Mouse (Mus musculus) gastrocnemius, postnatal 10 days (tissue): ENCODE measurements at regions not wholly inside any gene's neighbourhood (a gene's known extent, or its start where the extent isn't known, plus 50 kb on each side); places are given as distances from the start of the nearest gene placed in this dataset.

Source experiments
- DNase-seq: peaks from one replicate; pipeline ENCODE4 v3.0.0; 2021; ENCODE audit warnings: mixed read lengths

DNA sequence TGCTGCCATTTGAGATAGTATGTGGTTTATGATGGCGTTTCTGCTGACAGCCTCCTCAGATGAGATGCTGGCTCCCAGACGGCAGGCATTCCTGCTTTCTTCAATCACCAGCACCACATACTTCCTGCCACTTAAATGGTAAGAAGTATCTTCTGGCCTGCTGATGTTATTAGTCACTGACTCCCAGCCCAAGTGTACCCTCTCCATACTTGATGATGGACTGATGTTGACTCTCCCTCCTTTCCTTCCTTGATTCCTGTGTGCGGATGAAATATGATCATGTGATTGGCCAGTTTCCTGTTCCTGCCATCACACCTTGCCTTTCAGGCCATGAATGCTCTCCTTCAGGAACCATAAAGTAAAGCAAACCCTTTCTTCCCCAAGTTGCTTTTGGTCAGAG lies 50.8 kb upstream of the Rpl10-ps3 start:
- DNase-seq: no peak

DNA sequence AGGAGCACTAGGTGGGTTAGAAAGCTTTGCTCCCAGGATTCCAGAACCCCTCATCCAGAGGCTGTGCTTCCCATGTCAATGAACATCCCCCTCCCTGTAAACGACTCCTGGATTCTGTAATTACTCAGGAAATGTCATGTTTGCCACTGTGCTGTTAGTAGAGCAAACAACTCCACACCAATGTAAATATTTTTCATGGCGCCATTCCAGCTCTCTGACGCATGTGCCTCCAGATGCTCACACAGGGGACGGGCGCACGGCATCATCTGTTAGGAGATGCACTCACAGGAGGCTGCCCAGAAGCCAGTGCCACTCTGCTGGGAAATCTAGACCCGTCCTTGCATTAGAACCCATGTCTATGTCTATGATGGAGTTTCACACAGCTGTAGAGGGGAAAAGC lies 51.3 kb upstream of the Rpl10-ps3 start:
- no peak for DNase-seq

DNA sequence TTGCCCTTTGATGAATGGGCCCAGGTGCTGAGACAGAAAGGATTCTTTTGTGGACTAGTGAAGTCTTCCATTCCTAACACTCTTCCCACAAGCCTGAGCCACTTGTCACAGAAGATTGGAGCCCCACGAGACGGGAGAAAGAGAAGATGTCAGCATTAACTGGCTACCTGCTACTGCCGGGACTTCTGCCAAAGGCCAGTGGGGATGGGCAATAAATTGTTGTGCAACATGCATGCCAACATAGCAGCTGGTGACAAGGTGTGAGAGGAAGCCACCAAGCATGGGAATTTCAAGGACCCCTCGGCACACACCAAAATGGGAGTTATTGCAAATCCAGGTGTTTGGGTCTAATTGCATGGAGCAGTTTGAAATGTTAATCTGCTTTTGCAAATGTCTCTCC lies 63.6 kb upstream of the Rpl10-ps3 start:
- no peak for DNase-seq

DNA sequence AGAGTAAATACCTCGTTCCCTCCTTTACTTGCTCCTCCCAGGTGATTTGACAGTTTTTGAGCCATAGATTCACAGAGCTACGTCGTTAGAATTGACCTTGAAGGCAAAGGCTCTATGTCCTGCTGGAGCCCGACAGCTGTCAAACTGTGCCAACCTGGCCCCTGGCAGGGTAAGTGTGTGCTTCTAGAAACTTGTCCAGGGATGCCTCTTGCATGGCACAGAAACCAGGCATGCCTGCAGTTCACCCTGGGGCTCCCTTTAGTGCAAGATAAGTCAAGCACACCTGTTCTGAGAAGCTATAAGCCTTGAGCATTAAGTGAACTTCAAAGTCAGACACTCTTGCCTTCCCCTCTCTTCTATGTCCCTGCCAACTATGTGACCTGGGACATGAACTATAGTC lies 64.1 kb upstream of the Rpl10-ps3 start:
- DNase-seq: no peak

DNA sequence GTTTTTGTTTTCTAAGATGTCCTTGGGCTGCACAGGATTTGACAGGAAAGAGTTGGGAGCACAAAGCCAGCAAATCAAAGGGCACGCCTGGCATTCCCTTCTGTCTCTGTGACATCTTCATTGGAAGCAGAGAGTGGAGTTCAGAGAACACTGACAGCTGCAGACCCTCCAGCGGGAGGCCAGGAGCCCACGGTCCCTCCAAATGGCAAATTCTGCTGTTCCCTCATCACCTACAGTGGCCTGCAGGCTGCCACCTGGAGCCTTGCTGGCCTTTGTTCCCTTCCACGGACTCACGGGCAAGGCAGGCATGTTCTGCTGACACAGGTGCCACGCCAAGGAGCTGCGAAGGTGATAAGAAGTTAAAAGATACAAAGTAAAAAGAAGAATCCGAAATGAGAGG lies 68.2 kb upstream of the Rpl10-ps3 start:
- no peak for DNase-seq

DNA sequence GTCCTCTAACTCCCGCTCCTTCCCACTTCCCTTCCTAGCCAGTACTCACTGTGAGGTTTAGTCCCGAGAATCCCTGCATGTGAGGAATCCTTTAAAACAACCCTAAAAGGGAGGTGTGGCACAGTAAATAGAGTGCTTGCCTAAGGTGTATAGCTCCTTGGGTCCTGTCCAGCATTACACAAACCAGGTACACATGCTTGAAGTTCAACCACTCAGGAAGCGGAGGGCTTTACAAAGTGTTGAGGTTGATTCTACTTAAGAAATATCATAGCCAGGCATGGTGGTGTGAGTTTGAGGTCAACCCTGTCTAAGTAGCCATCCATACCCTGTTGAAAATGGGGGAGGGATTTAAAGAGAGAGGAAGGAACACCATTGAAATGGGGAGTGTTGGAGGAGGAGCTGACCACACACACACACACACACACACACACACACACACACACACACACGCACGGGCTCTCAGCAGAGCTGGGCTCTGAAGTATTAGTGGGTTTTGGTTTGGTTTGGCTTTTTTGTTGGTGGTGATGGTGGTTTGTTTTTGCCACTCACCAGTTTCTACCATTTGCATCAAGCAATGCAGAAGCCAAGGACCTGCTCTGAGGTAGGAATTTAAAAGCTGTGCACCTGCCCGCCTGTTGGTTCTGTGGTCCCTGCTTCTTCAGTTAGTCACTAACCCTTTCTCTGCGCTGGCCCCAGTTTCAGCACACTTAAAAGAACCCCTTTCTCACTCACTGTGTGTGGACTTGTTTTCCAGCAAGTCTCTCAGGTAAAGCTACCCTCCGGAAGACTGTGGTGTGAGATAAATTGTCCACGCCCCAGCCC lies 69.0 kb upstream of the Rpl10-ps3 start:
- no peak for DNase-seq

DNA sequence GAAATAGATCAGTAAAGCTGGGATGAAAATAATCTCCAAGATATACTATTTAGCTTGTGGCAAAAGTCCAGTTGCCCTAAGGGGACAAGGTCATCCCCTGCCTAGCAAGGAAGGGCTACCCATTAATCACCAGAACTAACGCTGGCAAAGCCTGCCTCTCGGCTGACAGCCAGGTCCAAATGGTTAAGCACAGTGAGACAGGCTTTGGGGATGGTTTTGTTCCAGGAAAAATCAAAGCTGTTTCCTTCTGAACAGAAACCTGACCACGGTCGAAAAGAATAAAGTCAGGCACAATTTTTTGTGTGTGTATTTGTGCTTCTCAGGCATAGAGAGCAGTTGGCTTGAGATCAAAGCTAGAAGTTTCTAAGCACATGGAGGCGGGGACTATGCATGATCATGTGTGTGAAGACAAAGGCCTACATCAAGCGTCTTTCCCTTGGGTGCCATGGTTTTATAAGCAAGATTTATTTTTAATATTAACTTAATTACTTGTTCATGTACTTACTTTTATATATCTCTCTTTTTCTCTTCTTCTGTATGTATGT lies 70.1 kb upstream of the Rpl10-ps3 start:
- DNase-seq: no peak

DNA sequence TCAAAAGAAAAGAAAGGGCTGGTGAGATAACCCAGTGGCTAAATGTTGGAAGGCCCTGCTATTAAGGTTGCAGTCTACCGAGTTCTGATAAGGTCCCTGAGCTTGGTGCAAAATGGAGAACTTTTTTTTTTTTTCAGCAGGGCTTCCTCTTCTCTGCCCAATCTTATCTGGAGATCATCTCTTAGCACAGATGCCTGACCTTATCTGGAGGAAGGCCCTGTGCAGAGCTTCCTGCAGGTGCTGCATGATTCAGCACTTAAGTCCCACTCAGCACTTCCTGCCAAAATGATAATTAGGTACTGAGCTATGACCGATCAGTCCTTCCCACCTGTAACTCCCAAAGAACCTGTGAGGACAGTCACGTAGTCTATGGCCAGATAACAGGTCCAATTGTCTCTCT lies 71.9 kb upstream of the Rpl10-ps3 start:
- DNase-seq: no peak

DNA sequence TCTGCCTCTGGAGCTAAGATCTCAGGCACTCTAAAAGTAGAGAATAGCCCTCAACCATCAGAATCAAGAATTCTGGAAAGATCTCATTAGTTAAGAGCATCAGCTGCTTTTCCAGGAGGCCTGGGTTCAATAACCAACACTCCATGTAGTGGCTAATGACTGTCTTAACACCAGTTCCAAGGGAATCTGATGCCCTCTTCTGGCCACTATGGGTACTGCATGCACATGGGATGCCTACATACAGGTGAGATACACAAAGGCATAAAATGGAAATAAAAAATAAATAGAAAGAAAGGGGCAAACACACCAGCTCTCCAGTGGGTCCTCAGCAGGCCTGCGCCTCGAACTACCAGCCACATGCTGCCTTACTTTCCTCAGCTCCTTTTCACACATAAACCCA lies 73.3 kb upstream of the Plet1 start:
- DNase-seq: no peak

DNA sequence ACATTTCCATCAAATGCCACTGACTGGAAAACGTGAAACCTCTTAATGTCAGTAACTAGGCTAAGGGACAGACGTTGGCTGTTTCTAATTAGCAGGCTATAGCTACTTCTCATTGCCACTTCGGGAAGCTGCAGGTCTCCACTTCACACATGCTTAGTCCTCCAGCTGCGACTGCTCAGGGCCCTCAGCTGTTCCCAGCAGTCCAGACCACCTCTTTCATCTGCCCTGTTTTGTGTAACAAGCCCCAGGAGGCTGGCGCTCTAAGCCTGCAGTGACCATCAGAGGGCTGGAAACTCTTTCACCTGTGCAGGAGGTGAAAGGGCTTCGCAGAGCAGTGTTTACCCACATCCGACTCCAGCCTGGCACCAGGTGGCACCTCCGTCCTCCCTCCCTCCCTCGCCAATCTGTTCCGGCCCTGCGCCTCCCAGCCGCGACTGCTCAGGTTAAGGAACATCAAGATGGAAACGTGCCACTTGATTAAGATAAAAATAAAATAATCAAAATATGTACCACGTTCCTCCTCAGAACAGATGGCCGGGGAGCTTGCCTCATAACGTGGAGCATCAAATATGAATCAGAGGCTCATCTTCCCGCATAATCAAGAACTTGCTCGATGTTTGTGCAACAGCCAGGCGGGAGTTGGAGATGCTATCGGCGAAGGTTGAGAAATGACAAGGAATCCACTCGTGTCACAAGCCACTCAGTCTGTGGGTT lies 72.6 kb upstream of the Plet1 start:
- DNase-seq: no peak

DNA sequence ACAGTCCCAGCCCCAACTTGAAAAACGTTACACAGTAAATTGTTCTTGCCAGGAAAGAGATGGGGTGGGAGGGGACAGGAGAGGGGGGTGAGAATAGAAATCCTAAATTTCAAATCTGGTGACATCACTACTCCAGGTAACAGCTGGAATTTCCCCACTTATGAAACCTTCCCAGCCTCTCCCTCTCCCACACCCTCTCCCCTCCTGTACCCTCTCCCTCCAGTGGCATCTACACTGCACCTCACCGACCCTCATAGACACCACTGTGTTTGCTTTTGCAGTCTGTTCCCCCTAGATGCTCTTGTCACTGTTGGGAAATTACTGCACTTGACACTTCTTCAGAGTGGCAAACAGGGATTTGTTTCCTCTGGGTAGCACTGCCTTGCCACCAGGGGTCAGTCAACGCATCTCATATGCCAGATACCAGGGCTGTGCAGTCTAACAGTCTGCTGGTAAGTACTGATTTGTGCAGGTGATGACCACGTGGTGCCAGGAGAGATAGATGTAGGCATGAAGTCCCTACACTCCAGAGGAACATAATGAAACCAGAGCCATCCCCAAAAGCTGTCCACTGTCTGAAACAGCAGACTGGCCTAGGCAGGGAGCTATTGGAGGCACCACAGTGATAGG lies 68.3 kb upstream of the Plet1 start:
- no peak for DNase-seq

DNA sequence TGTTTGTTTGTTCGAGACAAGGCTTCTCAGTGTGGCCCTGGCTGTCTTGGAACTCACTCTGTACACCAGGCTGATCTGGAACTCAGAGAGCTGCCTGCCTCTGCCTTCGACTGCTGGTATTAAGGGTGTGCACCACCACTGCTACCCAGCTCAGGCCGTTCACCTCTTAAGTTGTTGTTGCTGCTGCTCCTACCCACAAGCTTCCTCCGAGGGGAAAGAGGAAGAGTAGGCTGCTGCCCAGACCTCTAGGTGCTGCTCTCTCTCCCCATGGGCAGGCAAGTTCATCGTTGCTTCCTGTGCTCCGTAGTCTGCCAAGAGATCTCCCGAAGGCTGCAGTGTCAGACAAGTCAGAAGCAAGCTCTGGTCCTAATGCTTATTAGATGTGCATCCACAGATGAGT lies 64.2 kb upstream of the Plet1 start:
- DNase-seq: no peak

DNA sequence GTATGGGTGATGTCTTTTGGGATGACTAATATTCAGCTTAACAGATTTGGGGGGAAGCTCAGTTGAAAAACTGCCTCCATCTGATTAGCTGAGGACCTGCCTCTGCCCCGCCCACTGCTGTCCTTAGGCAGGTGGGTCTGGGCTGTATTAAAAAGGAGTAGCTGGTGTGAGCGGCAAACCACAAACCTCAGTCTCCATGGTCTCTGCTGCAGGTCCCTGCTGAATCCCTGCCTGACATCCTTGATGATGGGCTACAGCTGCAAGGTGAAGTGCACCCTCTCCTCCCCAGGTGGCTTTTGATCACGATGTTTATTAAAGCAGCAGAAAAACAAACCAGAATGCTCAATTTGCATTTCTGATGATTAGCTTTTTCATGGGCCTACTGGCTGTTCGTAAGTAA lies 60.8 kb upstream of the Plet1 start:
- DNase-seq: no peak

DNA sequence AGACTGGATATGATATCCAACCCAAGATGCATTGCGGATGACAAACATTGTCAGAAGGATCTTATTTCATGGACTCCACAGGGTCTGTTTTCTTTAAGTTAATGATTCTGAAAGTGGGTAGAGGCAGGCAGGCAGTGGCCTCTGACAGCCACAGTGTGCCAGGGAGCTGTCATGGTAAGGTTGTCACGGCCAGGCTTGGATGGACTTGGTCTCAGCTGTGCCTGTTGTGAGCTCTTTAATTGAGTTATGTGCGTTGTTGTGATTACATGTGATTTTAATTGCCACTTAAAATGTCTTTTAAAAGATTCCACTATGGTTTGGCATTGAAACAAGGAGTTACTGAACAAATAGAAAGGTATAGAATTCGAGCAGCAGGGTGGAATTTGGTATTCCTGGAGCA lies 60.3 kb upstream of the Plet1 start:
- DNase-seq: no peak

DNA sequence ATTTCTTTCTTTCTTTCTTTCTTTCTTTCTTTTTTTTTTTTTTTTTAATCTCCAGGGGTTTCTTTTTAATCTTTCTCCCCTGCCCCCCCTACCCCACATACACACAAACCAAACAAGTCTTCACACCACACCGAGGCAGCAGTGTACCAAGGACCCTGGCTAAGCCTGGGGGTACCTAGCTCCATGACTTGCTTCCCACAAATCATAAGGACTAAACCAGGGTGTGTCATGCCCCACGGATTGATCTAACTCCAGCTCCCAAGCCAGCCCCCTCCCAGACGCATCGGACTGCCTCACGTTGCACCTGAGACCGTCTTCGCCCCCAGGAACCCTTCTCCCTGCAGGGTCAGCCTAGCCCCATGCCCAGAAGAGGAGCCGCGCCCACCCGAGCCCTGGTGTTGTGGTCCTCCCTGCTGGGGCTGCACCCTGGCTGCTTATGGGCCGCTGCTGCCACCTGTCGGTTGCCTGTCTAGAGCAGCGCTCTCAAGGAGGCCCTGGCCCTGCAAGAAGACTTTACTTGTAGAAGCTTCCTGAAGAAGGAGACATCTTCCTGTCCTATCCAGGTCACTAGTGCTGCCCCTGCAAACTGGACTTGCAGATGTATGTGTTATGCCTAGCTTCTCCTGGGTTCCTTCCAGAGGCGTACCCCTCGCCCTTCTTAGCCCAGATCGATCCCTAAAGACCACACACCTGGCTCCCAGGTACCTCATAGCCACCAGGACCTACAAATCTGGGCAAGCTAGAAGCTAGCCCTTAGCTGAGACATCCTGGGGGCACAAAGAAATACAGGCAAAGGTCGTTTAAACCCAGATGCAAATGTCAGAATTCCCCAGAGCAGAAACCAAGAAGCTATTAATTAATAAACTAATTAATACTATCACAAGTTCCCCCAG lies 56.2 kb upstream of the Plet1 start:
- DNase-seq: peak; percentile 83

DNA sequence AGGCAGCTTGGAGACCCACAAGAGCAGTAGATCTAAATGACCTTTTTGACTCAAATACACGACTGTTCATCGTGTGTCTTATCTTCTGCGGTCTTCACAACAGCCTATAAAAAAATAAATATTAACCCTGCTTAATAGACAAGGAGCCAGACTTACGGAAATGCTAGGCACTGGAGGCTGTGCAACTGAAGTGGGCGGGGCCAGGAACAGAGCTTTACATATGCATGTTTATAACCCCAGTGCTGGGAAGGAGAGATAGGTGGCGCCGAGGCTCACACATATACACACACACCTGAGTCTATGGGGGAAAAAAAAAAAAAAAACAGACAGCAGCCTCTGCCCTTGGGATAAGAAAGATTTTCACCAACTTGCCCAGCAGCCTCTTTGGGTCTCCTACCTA lies 55.6 kb upstream of the Plet1 start:
- no peak for DNase-seq

DNA sequence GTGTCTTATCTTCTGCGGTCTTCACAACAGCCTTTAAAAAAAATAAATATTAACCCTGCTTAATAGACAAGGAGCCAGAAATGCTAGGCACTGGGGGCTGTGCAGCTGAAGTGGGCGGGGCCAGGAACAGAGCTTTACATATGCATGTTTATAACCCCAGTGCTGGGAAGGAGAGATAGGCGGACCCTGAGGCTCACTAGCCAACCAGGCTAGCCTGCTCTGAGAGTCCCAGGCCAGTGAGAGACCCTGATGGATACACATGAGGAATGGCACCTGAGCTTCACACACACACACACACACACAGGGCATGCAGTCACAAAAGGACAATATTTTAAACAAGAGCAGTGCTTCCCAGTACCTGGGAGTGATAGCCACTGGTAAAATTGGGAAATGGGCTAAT lies 54.1 kb upstream of the Plet1 start:
- DNase-seq: no peak

DNA sequence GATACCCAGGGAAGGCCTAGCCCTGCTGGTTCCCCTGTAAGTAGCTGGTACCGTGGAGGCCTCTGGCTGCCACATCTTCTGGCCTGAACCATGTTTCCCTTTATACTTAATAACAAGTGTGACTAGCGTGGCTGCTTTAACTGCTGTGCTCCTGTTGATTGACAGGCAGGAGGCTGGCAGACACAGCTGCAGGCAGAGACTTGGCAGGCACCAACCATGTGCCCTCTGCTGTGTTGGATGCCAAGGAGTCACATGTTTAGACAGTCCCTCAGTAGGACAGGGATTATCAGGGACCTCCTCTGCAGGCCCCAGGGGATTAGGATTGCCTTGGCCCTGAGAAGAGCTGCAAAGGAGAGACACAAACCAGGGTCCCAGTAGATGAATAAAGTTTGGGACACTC lies 53.6 kb upstream of the Plet1 start:
- DNase-seq: peak; percentile 24

DNA sequence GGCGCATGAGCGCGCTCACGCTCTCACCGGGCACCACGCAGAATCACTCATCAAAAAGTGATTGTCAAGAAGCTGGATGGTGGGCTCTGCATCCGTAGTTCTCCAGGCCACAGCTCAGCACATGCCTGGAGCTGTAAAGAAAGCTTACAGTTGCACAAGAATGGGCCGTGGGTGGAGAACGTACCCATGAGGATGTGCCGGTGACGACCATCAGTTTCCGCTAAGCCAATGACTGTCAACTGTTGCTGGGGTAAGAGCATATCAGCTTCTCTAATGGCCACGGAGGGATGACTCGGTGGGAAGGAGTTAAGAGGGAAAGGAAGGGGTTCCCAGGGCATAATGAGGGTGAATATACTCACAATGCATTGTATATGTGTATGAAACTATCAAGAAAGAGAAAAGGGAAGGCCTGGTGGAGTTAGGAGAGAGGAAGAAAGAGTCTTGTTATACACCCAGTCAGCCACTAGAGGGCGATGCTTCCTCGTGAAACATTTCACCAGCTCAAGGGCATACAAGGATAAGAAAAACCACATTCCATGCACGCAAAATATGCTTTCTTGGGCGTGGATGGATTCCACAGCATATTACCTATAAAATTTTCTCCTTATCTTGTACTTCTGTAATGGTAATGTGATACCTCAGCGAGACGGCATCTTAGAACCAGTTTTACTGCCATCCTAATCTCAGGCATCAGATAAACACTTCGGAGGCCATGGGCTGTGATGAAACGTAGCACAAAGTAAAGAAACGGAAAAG lies 50.4 kb upstream of the Plet1 start:
- peak; percentile 62 for DNase-seq
